Mouse (Mus musculus): ENCODE results near the gene Pde6h. TPM values are rescaled to one million over a fixed set of nuclear protein-coding genes. Genes with fewer than 3 reads are reported as not detected.
A peak's percentile ranks its signal among the peaks of the same experiment; 100 is the strongest.

Gene Pde6h
- total and polyA plus RNA-seq, 3 experiments = 0.08 TPM; not detected in 2

DNA sequence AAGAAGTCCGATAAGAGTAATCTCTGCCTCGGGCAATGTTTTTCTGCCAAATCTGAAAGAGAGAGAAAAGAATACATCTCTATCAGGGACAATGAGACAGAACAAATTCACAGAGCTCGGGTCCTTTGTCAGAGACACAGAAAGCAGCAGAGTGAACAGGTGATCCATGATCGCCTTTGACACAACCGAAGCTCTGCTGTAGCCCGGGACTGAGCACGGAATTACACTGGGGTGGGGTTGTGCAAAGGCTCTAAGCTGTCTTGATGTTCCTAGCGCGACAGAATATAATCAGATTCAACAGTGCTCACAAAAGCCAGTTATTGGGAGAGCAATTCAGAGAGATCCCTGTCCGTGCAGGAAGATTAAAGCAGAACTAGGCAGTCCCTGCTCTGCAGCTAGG is 77.1 kb downstream of the Pde6h start:
- Histone ChIP-seq H3K79me2 (ENCODE audit: control insufficient read depth, insufficient read depth, low read length, poor library complexity) (no peaks in the 10 kb centered on the region), H3K36me3 (ENCODE audit: control insufficient read depth in 1 of 2, insufficient read depth in 2 of 2, low read length in 2 of 2) (no peaks in the 10 kb centered on the region), H3K27me3 (ENCODE audit: control insufficient read depth in 1 of 2, insufficient read depth in 2 of 2, low read length in 2 of 2) (no peaks in the 10 kb centered on the region), H3K4me3 (ENCODE audit: control insufficient read depth in 1 of 2, insufficient read depth in 1 of 2, low read depth in 2 of 2, low read length in 2 of 2) (no peak overlapping the region), H3K9me3 (replicated peaks; ENCODE audit: insufficient read depth, low read length) (no peaks in the 10 kb centered on the region), H3K9ac (ENCODE audit: control insufficient read depth, low read depth, low read length, poor library complexity, severe bottlenecking) (no peak overlapping the region), H3K27ac (ENCODE audit: control insufficient read depth, low read depth, low read length) (no peak overlapping the region), H3K4me1 (ENCODE audit: control insufficient read depth in 1 of 2, insufficient read depth in 2 of 2, low read length in 2 of 2) (no peaks in the 10 kb centered on the region)
- no peak for DNase-seq (ENCODE audit: low read depth, low spot score)
- TF ChIP-seq ETS1 (IDR thresholded peaks at IDR 0.05; ENCODE audit: low read depth, low read length) (no peak), USF2 (IDR thresholded peaks at IDR 0.05; ENCODE audit: borderline replicate concordance in 1 of 2, insufficient read depth in 1 of 2, low read depth in 1 of 2, low read length in 2 of 2) (no peak), ZMIZ1 (IDR thresholded peaks at IDR 0.05; ENCODE audit: low read depth, low read length) (no peak), GATA1 (IDR thresholded peaks at IDR 0.05; ENCODE audit: low read depth, low read length) (no peak)

DNA sequence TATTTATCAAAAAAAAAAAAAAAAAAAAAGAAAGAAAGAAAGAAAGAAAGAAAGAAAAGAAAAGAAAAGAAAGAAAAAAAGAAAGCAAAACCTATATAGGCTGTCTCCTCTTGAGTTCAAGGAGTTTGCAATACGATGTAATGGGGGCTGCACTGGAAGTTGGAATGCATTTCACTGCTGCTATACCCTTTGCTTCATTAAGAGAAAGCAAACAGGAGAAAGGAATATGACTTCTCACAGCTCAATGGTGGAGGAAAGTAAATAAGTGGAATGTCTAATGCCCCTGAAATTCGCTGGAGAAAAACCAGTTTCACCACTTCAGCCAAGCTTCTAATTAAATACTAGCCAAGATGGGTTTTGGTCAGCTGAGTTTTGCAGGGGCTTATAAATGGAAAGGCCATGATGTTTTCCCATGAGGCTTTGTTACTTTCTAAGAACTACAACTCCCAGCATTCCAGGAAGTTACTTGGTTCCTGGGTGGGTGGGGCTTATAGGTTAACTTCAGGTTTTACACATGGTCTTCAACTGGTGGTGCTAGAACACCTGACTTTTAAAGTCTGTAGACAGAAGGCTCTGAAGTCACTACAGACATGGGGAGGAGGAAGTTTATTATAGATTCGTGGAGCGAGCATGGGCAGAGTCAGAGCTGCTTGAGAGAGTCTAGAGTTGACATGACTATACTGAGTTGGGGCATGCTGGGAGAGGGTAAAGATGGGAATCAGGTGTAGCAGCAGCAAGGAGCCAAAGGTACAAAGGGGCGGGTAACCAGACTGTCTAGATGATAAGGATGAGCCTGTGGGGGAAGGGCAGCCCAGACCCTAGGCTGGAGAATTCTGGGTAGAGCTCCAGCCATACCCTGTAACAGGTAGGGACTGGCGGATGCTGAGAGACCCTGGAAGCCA is 77.9 kb downstream of the Pde6h start:
- Histone ChIP-seq H3K27ac (ENCODE audit: control insufficient read depth, low read depth, low read length) (no peak overlapping the region), H3K36me3 (ENCODE audit: control insufficient read depth in 1 of 2, insufficient read depth in 2 of 2, low read length in 2 of 2) (no peaks in the 10 kb centered on the region), H3K79me2 (ENCODE audit: control insufficient read depth, insufficient read depth, low read length, poor library complexity) (no peaks in the 10 kb centered on the region), H3K27me3 (ENCODE audit: control insufficient read depth in 1 of 2, insufficient read depth in 2 of 2, low read length in 2 of 2) (no peaks in the 10 kb centered on the region), H3K9ac (ENCODE audit: control insufficient read depth, low read depth, low read length, poor library complexity, severe bottlenecking) (no peak overlapping the region), H3K4me3 (ENCODE audit: control insufficient read depth in 1 of 2, insufficient read depth in 1 of 2, low read depth in 2 of 2, low read length in 2 of 2) (no peak overlapping the region), H3K4me1 (ENCODE audit: control insufficient read depth in 1 of 2, insufficient read depth in 2 of 2, low read length in 2 of 2) (no peaks in the 10 kb centered on the region), H3K9me3 (replicated peaks; ENCODE audit: insufficient read depth, low read length) (no peaks in the 10 kb centered on the region)
- TF ChIP-seq E2F4 (IDR thresholded peaks at IDR 0.05; ENCODE audit: borderline replicate concordance, low read depth, low read length) (no peak), GATA1 (IDR thresholded peaks at IDR 0.05; ENCODE audit: low read depth, low read length) (no peak), HCFC1 (IDR thresholded peaks at IDR 0.05; ENCODE audit: low read depth, low read length) (peak; percentile 71)
- no peak for DNase-seq (ENCODE audit: low read depth, low spot score)

DNA sequence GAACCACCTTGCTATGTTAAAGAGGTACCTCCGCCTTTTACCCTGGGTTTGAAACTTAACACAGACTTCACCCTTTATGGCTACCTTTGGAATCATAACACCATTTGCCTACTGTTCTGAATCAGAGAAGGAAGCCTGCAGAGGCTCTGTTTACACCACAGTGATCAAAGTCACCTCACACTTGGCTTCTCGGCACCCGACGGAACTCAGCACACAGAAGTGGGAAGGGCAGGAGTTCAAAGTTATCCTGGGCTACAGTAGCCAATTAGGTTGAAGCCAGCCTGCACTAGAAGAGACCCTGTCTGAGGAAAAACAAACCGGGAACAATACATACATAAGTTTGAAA is 78.5 kb downstream of the Pde6h start:
- Histone ChIP-seq H3K27me3 (ENCODE audit: control insufficient read depth in 1 of 2, insufficient read depth in 2 of 2, low read length in 2 of 2) (no peaks in the 10 kb centered on the region), H3K4me1 (ENCODE audit: control insufficient read depth in 1 of 2, insufficient read depth in 2 of 2, low read length in 2 of 2) (no peaks in the 10 kb centered on the region), H3K27ac (ENCODE audit: control insufficient read depth, low read depth, low read length) (no peak overlapping the region), H3K9me3 (replicated peaks; ENCODE audit: insufficient read depth, low read length) (no peaks in the 10 kb centered on the region), H3K79me2 (ENCODE audit: control insufficient read depth, insufficient read depth, low read length, poor library complexity) (no peaks in the 10 kb centered on the region), H3K4me3 (ENCODE audit: control insufficient read depth in 1 of 2, insufficient read depth in 1 of 2, low read depth in 2 of 2, low read length in 2 of 2) (no peak overlapping the region), H3K36me3 (ENCODE audit: control insufficient read depth in 1 of 2, insufficient read depth in 2 of 2, low read length in 2 of 2) (no peaks in the 10 kb centered on the region), H3K9ac (ENCODE audit: control insufficient read depth, low read depth, low read length, poor library complexity, severe bottlenecking) (no peak overlapping the region)
- TF ChIP-seq JUND (IDR thresholded peaks at IDR 0.05; ENCODE audit: low read depth, low read length) = no peak
- no peak for TF ChIP-seq ZNF384 (IDR thresholded peaks at IDR 0.05; ENCODE audit: low read depth, low read length)
- no peak for TF ChIP-seq NELFE (IDR thresholded peaks at IDR 0.05; ENCODE audit: low read depth, low read length)
- no peak for TF ChIP-seq POLR2AphosphoS5 (IDR thresholded peaks at IDR 0.05; ENCODE audit: borderline replicate concordance, low read depth, low read length)
- no peak for TF ChIP-seq USF2 (IDR thresholded peaks at IDR 0.05; ENCODE audit: borderline replicate concordance in 1 of 2, insufficient read depth in 1 of 2, low read depth in 1 of 2, low read length in 2 of 2)
- TF ChIP-seq CHD2 (IDR thresholded peaks at IDR 0.05; ENCODE audit: low read length) = no peak
- DNase-seq (ENCODE audit: low read depth, low spot score) = no peak

Measured in MEL (cell line).